Mouse (Mus musculus): ENCODE data around the gene Art4. TPM values are rescaled to one million over a fixed set of nuclear protein-coding genes. Genes with fewer than 3 reads are reported as not detected.
A peak's percentile ranks its signal among the peaks of the same experiment; 100 is the strongest.
"Not testable (repeated sequence)": the region's sequence is repeated elsewhere in the genome, so short reads cannot be mapped to it uniquely, and the experiment has no call there.

The Art4 gene
- polyA plus RNA-seq, 1 experiment from 2014 or later: 3.9 TPM

- H3K9me3 ChIP-seq: no peaks in the 10 kb centered on the region
- no peak overlapping the region for H3K4me2 ChIP-seq
- no peaks in the 10 kb centered on the region for H3K27me3 ChIP-seq
- peaks cover 18% of the 10 kb centered on the region; the same call in 1 of the 2 replicates for H3K4me1 ChIP-seq
- H3K4me3 ChIP-seq: no peak overlapping the region
- 83% methylated on average over 2 of the region's 2 CpGs for WGBS
- no peak overlapping the region for H3K9ac ChIP-seq
- no peak for ATAC-seq (ENCODE audit: insufficient number of reproducible peaks, low FRiP score, low TSS enrichment, low read depth)
- H3K36me3 ChIP-seq: no peaks in the 10 kb centered on the region
- H3K27ac ChIP-seq: no peak overlapping the region
These were observed 34.5 kb upstream of the Art4 start for GRCm38 (mm10) chr6:136892002-136892401.

GRCm38 (mm10) chr6:136889554-136889953 lies 32.0 kb upstream of the Art4 start:
- peaks cover 11% of the 10 kb centered on the region; the same call in 1 of the 2 replicates for H3K4me1 ChIP-seq
- 93% methylated on average over 6 of the region's 6 CpGs for WGBS
- H3K36me3 ChIP-seq: no peaks in the 10 kb centered on the region
- H3K4me3 ChIP-seq: no peak overlapping the region
- no peak overlapping the region for H3K9ac ChIP-seq
- no peaks in the 10 kb centered on the region for H3K9me3 ChIP-seq
- no peaks in the 10 kb centered on the region for H3K27me3 ChIP-seq
- ATAC-seq (ENCODE audit: insufficient number of reproducible peaks, low FRiP score, low TSS enrichment, low read depth): no peak
- no peak overlapping the region for H3K27ac ChIP-seq
- no peak overlapping the region for H3K4me2 ChIP-seq

- H3K4me1 ChIP-seq: peaks cover 7% of the 10 kb centered on the region; the same call in 1 of the 2 replicates
- WGBS: 92% methylated on average over 6 of the region's 6 CpGs
- no peaks in the 10 kb centered on the region for H3K27me3 ChIP-seq
- H3K4me3 ChIP-seq: no peak overlapping the region
- no peak for ATAC-seq (ENCODE audit: insufficient number of reproducible peaks, low FRiP score, low TSS enrichment, low read depth)
- H3K9ac ChIP-seq: no peak overlapping the region
- H3K9me3 ChIP-seq: no peaks in the 10 kb centered on the region
- H3K27ac ChIP-seq: no peak overlapping the region
- no peak overlapping the region for H3K4me2 ChIP-seq
- H3K36me3 ChIP-seq: no peaks in the 10 kb centered on the region
These were observed 31.5 kb upstream of the Art4 start for GRCm38 (mm10) chr6:136889067-136889466.

- no peak overlapping the region for H3K9ac ChIP-seq
- WGBS: 44% methylated on average over 9 of the region's 9 CpGs
- peak overlapping the region; percentile 71 for H3K27ac ChIP-seq
- H3K4me3 ChIP-seq: no peak overlapping the region
- no peaks in the 10 kb centered on the region for H3K36me3 ChIP-seq
- H3K9me3 ChIP-seq: no peaks in the 10 kb centered on the region
- H3K4me1 ChIP-seq: peaks cover 7% of the 10 kb centered on the region; the same call in 1 of the 2 replicates
- peak; percentile 40 for ATAC-seq (ENCODE audit: insufficient number of reproducible peaks, low FRiP score, low TSS enrichment, low read depth)
- no peak overlapping the region for H3K4me2 ChIP-seq
- no peaks in the 10 kb centered on the region for H3K27me3 ChIP-seq
These were observed 30.3 kb upstream of the Art4 start for GRCm38 (mm10) chr6:136887854-136888253.

GRCm38 (mm10) chr6:136884766-136885165 lies 27.2 kb upstream of the Art4 start:
- H3K9ac ChIP-seq; H3K4me3 ChIP-seq; H3K36me3 ChIP-seq; H3K27me3 ChIP-seq; H3K4me2 ChIP-seq; H3K9me3 ChIP-seq; H3K27ac ChIP-seq; ATAC-seq (ENCODE audit: insufficient number of reproducible peaks, low FRiP score, low TSS enrichment, low read depth): not testable (repeated sequence)
- 58% methylated on average over 1 of the region's 1 CpGs for WGBS
- peaks cover 15% of the 10 kb centered on the region; the same call in 1 of the 2 replicates for H3K4me1 ChIP-seq

GRCm38 (mm10) chr6:136883961-136884360 lies 26.4 kb upstream of the Art4 start:
- Histone ChIP-seq H3K9me3 (no peaks in the 10 kb centered on the region), H3K36me3 (no peaks in the 10 kb centered on the region), H3K27me3 (no peaks in the 10 kb centered on the region), H3K4me2 (no peak overlapping the region), H3K4me1 (peaks cover 15% of the 10 kb centered on the region; the same call in 1 of the 2 replicates), H3K9ac (no peak overlapping the region), H3K4me3 (no peak overlapping the region), H3K27ac (no peak overlapping the region)
- 94% methylated on average over 6 of the region's 6 CpGs for WGBS
- no peak for ATAC-seq (ENCODE audit: insufficient number of reproducible peaks, low FRiP score, low TSS enrichment, low read depth)

- Histone ChIP-seq H3K4me1 (peaks cover 15% of the 10 kb centered on the region; the same call in 1 of the 2 replicates), H3K27ac (no peak overlapping the region), H3K36me3 (no peaks in the 10 kb centered on the region), H3K27me3 (no peaks in the 10 kb centered on the region), H3K4me2 (no peak overlapping the region), H3K9ac (no peak overlapping the region), H3K4me3 (no peak overlapping the region), H3K9me3 (no peaks in the 10 kb centered on the region)
- 82% methylated on average over 3 of the region's 3 CpGs for WGBS
- no peak for ATAC-seq (ENCODE audit: insufficient number of reproducible peaks, low FRiP score, low TSS enrichment, low read depth)
These were observed 25.9 kb upstream of the Art4 start for GRCm38 (mm10) chr6:136883431-136883915.

- Histone ChIP-seq H3K27ac (peak overlapping the region; percentile 47; the same call in 1 of the 2 replicates), H3K4me3 (no peak overlapping the region), H3K9me3 (no peaks in the 10 kb centered on the region), H3K27me3 (no peaks in the 10 kb centered on the region), H3K4me1 (peaks cover 7% of the 10 kb centered on the region; the same call in 1 of the 2 replicates), H3K9ac (no peak overlapping the region), H3K36me3 (no peaks in the 10 kb centered on the region), H3K4me2 (no peak overlapping the region)
- no peak; the same call in 1 of the 2 replicates for ATAC-seq (ENCODE audit: insufficient number of reproducible peaks, low FRiP score, low TSS enrichment, low read depth)
- WGBS: 39% methylated on average over 8 of the region's 8 CpGs
These were observed 24.1 kb upstream of the Art4 start for GRCm38 (mm10) chr6:136881678-136882077.

GRCm38 (mm10) chr6:136875670-136876069 lies 18.1 kb upstream of the Art4 start, which contains the start of gene Mgp:
TSS of gene Mgp (minus strand) at chr6:136875823.
- H3K4me1 ChIP-seq: peaks cover 21% of the 10 kb centered on the region
- no peaks in the 10 kb centered on the region for H3K27me3 ChIP-seq
- peak within 1 kb of the TSS; percentile 49 for H3K4me3 ChIP-seq
- 13% methylated on average over 9 of the region's 9 CpGs for WGBS
- H3K9ac ChIP-seq: peak within 1 kb of the TSS; percentile 42; the same call in 1 of the 2 replicates
- no peaks in the 10 kb centered on the region for H3K9me3 ChIP-seq
- peak; percentile 89 for ATAC-seq (ENCODE audit: insufficient number of reproducible peaks, low FRiP score, low TSS enrichment, low read depth)
- H3K4me2 ChIP-seq: peak within 1 kb of the TSS; percentile 54
- peak within 1 kb of the TSS; percentile 88 for H3K27ac ChIP-seq
- peaks cover 3% of the 10 kb centered on the region; the same call in 1 of the 2 replicates for H3K36me3 ChIP-seq

GRCm38 (mm10) chr6:136874599-136874998 lies 17.1 kb upstream of the Art4 start:
- H3K9ac ChIP-seq: 0 out of 2 replicates have a peak overlapping the region, but pooled peaks have one; percentile 18
- peak; percentile 36; the same call in 1 of the 2 replicates for ATAC-seq (ENCODE audit: insufficient number of reproducible peaks, low FRiP score, low TSS enrichment, low read depth)
- H3K27me3 ChIP-seq: no peaks in the 10 kb centered on the region
- H3K27ac ChIP-seq: peak overlapping the region; percentile 71
- peaks cover 21% of the 10 kb centered on the region for H3K4me1 ChIP-seq
- H3K36me3 ChIP-seq: peaks cover 3% of the 10 kb centered on the region; the same call in 1 of the 2 replicates
- H3K9me3 ChIP-seq: no peaks in the 10 kb centered on the region
- peak overlapping the region; percentile 49 for H3K4me3 ChIP-seq
- peak overlapping the region; percentile 45 for H3K4me2 ChIP-seq
- 13% methylated on average over 8 of the region's 8 CpGs for WGBS

GRCm38 (mm10) chr6:136868921-136869320 lies 11.4 kb upstream of the Art4 start:
- no peak for ATAC-seq (ENCODE audit: insufficient number of reproducible peaks, low FRiP score, low TSS enrichment, low read depth)
- no peaks in the 10 kb centered on the region for H3K9me3 ChIP-seq
- H3K36me3 ChIP-seq: peaks cover 3% of the 10 kb centered on the region; the same call in 1 of the 2 replicates
- H3K4me2 ChIP-seq: no peak overlapping the region
- WGBS: 53% methylated on average over 5 of the region's 5 CpGs
- no peak overlapping the region for H3K9ac ChIP-seq
- no peaks in the 10 kb centered on the region for H3K27me3 ChIP-seq
- H3K4me1 ChIP-seq: peaks cover 22% of the 10 kb centered on the region
- 0 out of 2 replicates have a peak overlapping the region, but pooled peaks have one; percentile 38 for H3K27ac ChIP-seq
- no peak overlapping the region for H3K4me3 ChIP-seq

- 62% methylated on average over 4 of the region's 4 CpGs for WGBS
- Histone ChIP-seq H3K9me3 (no peaks in the 10 kb centered on the region), H3K27ac (0 out of 2 replicates have a peak overlapping the region, but pooled peaks have one; percentile 22)
These were observed 8.6 kb upstream of the Art4 start for GRCm38 (mm10) chr6:136866150-136866549.

More at GRCm38 (mm10) chr6:136866150-136866549, 8.6 kb upstream of the Art4 start:
- no peaks in the 10 kb centered on the region for H3K36me3 ChIP-seq
- no peaks in the 10 kb centered on the region for H3K27me3 ChIP-seq
- peaks cover 18% of the 10 kb centered on the region for H3K4me1 ChIP-seq
- H3K9ac ChIP-seq: no peak overlapping the region
- no peak overlapping the region for H3K4me2 ChIP-seq
- ATAC-seq (ENCODE audit: insufficient number of reproducible peaks, low FRiP score, low TSS enrichment, low read depth): no peak
- no peak overlapping the region for H3K4me3 ChIP-seq

All from limb, embryonic 15.5 days (tissue).